Mouse (Mus musculus) B cell, adult 62 days (primary cell): ENCODE data around the gene Tpst2. TPM values are rescaled to one million over a fixed set of nuclear protein-coding genes. Genes with fewer than 3 reads are reported as not detected.

Experiments used
- total RNA-seq: library from RNA; stranded (reverse); gene quantifications from 4 replicates; pipeline ENCODE4 v1.2.4, GENCODE M21; 2023

The Tpst2 gene
- 94.1 to 121 TPM (median 98.9 TPM) in 4 replicates for total RNA-seq

DNA sequence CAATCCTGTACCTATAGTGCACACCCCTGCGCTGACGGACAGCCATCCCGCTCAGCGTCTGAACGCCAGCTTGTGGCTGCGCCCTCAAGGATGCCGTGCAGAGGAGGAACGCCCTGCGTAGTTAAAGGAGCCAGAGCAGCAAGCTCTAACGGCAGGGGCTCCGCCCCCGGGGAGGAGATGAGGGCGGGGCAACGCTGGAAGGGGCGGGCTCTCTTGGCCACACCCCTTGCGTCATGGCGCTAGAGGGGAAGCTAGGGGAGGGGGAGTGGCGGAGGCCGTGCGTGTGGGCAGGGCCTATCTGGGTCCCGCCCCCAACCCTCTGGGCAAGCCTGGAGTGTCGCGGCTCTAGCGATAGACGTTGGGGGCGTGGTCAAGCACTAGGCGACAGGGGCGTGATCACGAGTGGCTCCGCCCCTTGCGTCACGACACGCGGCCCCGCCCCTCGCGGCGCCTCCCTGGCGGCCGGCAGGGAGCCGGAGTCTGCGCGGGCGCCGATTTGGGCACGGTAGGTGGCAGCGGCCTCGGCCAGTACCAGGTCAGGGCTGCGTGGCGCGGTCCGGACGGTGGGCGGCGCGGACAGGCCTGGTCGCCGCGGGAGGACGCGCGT, at the start of gene Tpst2:
TSS of gene Tpst2 (plus strand) at position 425 of the 607 bp plus-strand sequence.

DNA sequence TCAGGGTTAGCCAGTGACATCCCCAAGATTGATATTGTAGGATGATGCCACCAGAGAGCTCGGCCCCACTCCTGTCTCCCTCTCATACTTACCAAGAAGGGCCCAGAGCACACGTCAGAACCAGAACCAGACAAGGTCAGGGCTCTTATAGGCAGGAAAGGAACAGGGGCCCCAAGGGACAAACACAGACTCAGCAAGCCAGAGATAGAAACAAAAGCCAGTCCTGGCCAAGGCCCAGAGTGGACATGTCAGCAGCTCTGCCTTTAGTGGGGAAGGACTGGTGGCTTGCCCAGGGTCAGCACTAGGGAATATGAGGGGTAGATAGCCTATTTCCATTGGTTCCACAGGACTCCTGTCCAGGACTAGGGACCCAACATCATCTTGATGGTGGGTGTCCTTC, 24.1 kb upstream of the Tpst2 start, which contains the start of gene Cryba4:
TSS of gene Cryba4 (minus strand) at position 119 of the 400 bp plus-strand sequence.

DNA sequence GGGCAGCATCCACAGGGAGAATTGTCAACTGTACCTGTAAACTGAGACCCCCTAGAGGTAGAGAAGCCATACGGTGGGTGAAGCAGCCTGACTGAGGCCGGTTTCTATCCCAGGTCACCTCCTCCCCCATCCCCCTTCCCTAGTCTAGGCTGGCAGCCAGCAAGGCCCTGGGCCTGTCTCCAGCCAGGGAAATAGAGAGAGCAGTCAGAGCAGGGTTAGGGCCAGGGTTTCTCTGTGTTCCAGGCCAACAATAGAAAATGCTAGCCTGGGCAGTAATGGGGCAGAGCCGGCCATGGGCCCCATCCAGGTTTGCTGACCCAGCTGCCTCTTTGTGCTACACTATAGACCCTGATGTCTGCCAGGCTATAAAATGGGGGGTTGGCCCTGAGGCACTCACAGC, 21.1 kb upstream of the Tpst2 start, which contains the start of gene Crybb1:
TSS of gene Crybb1 (plus strand) at position 390 of the 400 bp plus-strand sequence.

DNA sequence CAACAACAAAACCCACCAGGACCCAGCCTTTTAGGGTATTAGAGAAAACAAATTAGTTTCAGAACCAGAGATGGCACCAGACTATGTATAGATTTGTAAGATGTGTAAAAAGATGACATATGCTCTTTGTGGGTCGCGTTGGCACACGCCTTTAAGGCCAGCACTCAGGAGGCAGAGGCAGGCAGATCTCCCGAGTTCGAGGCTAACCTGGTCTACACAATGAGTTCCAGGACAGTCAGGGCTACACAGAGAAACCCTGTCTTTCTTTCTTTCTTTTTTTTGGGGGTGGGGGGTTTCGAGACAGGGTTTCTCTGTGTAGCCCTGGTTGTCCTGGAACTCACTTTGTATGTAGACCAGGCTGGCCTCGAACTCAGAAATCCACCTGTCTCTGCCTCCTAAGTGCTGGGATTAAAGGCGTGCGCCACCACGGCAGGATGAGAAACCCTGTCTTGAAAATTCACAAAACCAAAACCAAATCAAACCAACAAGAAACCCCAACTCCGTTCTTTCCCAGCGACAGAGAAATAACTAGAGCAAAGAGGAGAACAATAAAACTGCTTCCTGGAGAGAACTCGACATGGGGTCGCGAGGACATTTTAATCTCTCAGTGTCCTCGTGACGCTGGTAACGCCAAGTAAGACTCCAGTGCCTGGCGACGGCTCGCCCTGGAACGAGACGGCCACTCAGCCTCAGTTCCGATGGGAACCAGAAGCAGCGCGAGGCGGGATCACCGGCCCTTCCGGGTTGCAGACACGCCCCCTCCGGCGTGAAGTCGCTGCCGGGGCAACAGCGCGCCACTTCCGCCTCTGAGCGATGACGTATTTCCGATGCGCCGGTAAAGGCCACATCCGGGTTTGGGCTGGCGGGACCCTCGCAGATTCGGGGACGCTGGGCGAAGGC, 49.3 kb downstream of the Tpst2 start, which contains the start of gene Tfip11:
TSS of gene Tfip11 (plus strand) at position 813 of the 900 bp plus-strand sequence.

DNA sequence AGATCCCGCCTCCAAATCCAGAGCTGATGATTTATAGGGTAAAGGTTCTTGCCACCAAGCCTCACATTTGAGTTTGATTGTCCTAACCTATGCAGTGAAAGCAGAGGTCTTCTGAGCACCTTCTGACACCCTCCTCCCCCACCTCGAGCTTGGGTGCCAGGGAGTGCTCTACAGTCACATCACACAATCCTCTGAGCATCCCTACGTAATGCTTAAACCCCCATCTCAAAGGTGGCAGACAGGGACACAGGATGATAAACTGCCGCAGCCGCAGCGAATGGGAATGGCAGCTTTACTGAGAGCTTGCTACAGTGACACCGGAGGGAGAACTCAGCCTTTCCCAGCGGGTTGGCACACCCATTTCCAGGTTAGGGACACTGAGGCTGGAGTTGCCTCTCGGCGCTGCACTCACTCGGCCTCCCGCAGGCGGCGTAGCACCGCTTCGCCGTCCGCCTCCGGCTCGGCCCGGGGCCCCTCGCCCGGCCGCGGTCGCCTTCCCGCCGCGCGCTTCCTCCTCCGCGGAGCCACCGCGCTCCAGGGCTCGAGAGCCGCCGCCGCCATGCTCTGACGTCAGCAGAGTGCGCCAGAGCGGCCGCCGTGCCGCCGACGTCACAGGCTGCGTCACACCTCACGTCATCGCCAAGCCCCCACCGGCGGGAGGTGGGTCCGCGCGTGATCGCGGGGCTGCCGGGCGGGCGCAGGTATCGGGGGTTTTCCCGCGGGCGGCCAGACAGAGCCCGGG, 66.1 kb downstream of the Tpst2 start, which contains the start of the genes Srrd and Hps4:
TSS of gene Srrd (minus strand) at position 578 of the 742 bp plus-strand sequence.
TSS of gene Hps4 (plus strand) at position 621 of the 742 bp plus-strand sequence.

DNA sequence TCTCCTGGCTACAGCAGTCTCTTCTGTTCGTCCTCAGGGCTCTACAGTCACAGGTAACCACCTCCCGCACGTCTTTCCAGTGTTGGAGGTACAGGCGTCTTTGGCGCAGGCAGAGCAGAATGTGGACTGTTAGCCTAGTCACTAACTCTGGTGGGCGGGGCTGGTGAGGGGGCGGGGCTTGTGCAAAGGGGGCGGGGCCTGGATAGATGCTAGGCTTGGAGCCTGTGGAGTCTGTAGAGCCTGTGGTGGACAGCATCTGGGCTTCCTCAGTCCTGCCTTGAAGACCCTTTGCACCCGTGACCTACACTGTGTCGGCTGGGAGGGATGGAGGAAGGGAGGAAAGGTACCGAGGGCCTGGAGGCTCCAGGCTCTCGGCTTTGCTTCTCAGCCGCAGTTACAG, 79.4 kb downstream of the Tpst2 start, which contains the start of gene Gm6583:
TSS of gene Gm6583 (minus strand) at position 124 of the 400 bp plus-strand sequence.

Other genes with a start within 250 kb of the Tpst2 start
- gene Cryba4, start 24.2 kb upstream of the Tpst2 start, total RNA-seq = not detected in 4 replicates
- gene Crybb1, start 20.9 kb upstream of the Tpst2 start, total RNA-seq = not detected in 4 replicates
- 120 to 130 TPM (median 124 TPM) in 4 replicates for gene Tfip11, start 49.7 kb downstream of the Tpst2 start, total RNA-seq
- gene Srrd, start 66.3 kb downstream of the Tpst2 start, total RNA-seq = 53.7 to 67.4 TPM (median 61.8 TPM) in 4 replicates
- 25.6 to 33.8 TPM (median 32.5 TPM) in 4 replicates for gene Hps4, start 66.4 kb downstream of the Tpst2 start, total RNA-seq
- not detected in 4 replicates for gene Gm6583, start 79.3 kb downstream of the Tpst2 start, total RNA-seq
- not detected in 4 replicates for gene Asphd2, start 118.2 kb downstream of the Tpst2 start, total RNA-seq
- gene Gm6588, start 172.7 kb downstream of the Tpst2 start, total RNA-seq = not detected in 4 replicates